Mouse (Mus musculus) embryonic facial prominence, embryonic 11.5 days (tissue): ENCODE data around the gene Dusp2. TPM values are rescaled to one million over a fixed set of nuclear protein-coding genes. Genes with fewer than 3 reads are reported as not detected.

Experiments
- ATAC-seq: fragments of 200-750 bp; cut with Nextera tagmentation; replicated peaks from 2 replicates; pipeline ENCODE4 v1.8.0; 2017; ENCODE audit warnings: low read depth; ENCODE audit not compliant: insufficient number of reproducible peaks, low FRiP score, low TSS enrichment
- DNase-seq: peaks from one replicate; pipeline ENCODE4 v3.0.0-alpha.2; 2015; ENCODE audit warnings: low spot score
- H3K27ac ChIP-seq: fragments of 300-500 bp; sonication (generic); replicated peaks from 2 replicates; pipeline ENCODE4 v1.5.1; 2014; ENCODE audit warnings: mild to moderate bottlenecking, low read depth, low read length, control low read depth
- H3K27me3 ChIP-seq: fragments of 300-500 bp; sonication (generic); 2 replicates; pipeline ENCODE4 v1.6.1; 2014; ENCODE audit warnings: mild to moderate bottlenecking, low read length, moderate library complexity, mixed read lengths; ENCODE audit not compliant: control insufficient read depth, insufficient read depth
- H3K36me3 ChIP-seq: fragments of 300-500 bp; sonication (generic); replicated peaks from 2 replicates; pipeline ENCODE4 v1.6.1; 2014; ENCODE audit warnings: low read depth, mild to moderate bottlenecking, low read length, moderate library complexity, mixed read lengths; ENCODE audit not compliant: control insufficient read depth, insufficient read depth
- H3K4me1 ChIP-seq: fragments of 300-500 bp; sonication (generic); 2 replicates; pipeline ENCODE4 v1.6.1; 2014; ENCODE audit warnings: low read length, mixed read lengths; ENCODE audit not compliant: control insufficient read depth, insufficient read depth
- H3K4me2 ChIP-seq: fragments of 300-500 bp; sonication (generic); 2 replicates; pipeline ENCODE4 v1.6.1; 2014; ENCODE audit warnings: low read depth, mild to moderate bottlenecking, control low read depth, low read length, moderate library complexity
- H3K4me3 ChIP-seq: fragments of 300-500 bp; sonication (generic); 2 replicates; pipeline ENCODE4 v1.5.1; 2014; ENCODE audit warnings: low read depth, low read length, control low read depth
- H3K9ac ChIP-seq: fragments of 300-500 bp; sonication (generic); replicated peaks from 2 replicates; pipeline ENCODE4 v1.6.1; 2014; ENCODE audit warnings: mild to moderate bottlenecking, control low read depth, low read length
- H3K9me3 ChIP-seq: fragments of 300-500 bp; sonication (generic); replicated peaks from 2 replicates; pipeline ENCODE4 v1.6.1; 2016; ENCODE audit warnings: mild to moderate bottlenecking, low read length, inconsistent platforms, mixed read lengths; ENCODE audit not compliant: control insufficient read depth
- WGBS: fragments of 180-500 bp; shearing (Covaris S2); extraction: QIAGEN DNeasy Blood & Tissue Kit; methylation state at CpG from one replicate; pipeline ENCODE4 v1.1.7; 2014; 5-methylcytosine and 5-hydroxymethylcytosine counted together
- polyA plus RNA-seq: library from polyadenylated mRNA; unstranded; fragments of >200 nt; fragmentation: Nextera tagmentation; extraction: Ambion mirVana; gene quantifications from 2 replicates; pipeline ENCODE4 v1.2.1, GENCODE M21; 2014

Gene Dusp2
- polyA plus RNA-seq, 1 experiment from 2014 or later, result 4.4 TPM

- no peak overlapping the region for H3K27ac ChIP-seq
- ATAC-seq, result 0 out of 2 replicates have a peak, but pooled peaks have one; percentile 20
- H3K27me3 ChIP-seq, result peaks cover 3% of the 10 kb centered on the region; the same call in 1 of the 2 replicates
- no peak overlapping the region for H3K4me3 ChIP-seq
- no peaks in the 10 kb centered on the region for H3K36me3 ChIP-seq
- 45% methylated on average over 9 of the region's 9 CpGs for whole genome bisulfite sequencing
- H3K4me2 ChIP-seq, result no peak overlapping the region
- DNase-seq, result no peak
- no peaks in the 10 kb centered on the region for H3K4me1 ChIP-seq
- H3K9ac ChIP-seq, result no peak overlapping the region
- no peaks in the 10 kb centered on the region for H3K9me3 ChIP-seq
Observed at GRCm38 (mm10) chr2:127370561-127371483, 34.9 kb downstream of the Dusp2 start.

GRCm38 (mm10) chr2:127371484-127371861 is 35.5 kb downstream of the Dusp2 start:
- H3K9me3 ChIP-seq, result no peaks in the 10 kb centered on the region
- no peak overlapping the region for H3K4me2 ChIP-seq
- H3K4me1 ChIP-seq, result no peaks in the 10 kb centered on the region
- H3K36me3 ChIP-seq, result no peaks in the 10 kb centered on the region
- WGBS, result 78% methylated on average over 1 of the region's 1 CpGs
- H3K4me3 ChIP-seq, result no peak overlapping the region
- DNase-seq, result no peak
- H3K27me3 ChIP-seq, result no peaks in the 10 kb centered on the region
- no peak overlapping the region for H3K27ac ChIP-seq
- ATAC-seq, result no peak
- no peak overlapping the region for H3K9ac ChIP-seq

GRCm38 (mm10) chr2:127372082-127372481 is 36.1 kb downstream of the Dusp2 start:
- no peak overlapping the region for H3K4me3 ChIP-seq
- H3K27me3 ChIP-seq, result no peaks in the 10 kb centered on the region
- no peak overlapping the region for H3K4me2 ChIP-seq
- ATAC-seq (no peak), DNase-seq (no peak)
- WGBS, result 84% methylated on average over 2 of the region's 2 CpGs
- H3K4me1 ChIP-seq, result no peaks in the 10 kb centered on the region
- H3K36me3 ChIP-seq, result no peaks in the 10 kb centered on the region
- no peak overlapping the region for H3K9ac ChIP-seq
- H3K9me3 ChIP-seq, result no peaks in the 10 kb centered on the region
- no peak overlapping the region for H3K27ac ChIP-seq

DNA sequence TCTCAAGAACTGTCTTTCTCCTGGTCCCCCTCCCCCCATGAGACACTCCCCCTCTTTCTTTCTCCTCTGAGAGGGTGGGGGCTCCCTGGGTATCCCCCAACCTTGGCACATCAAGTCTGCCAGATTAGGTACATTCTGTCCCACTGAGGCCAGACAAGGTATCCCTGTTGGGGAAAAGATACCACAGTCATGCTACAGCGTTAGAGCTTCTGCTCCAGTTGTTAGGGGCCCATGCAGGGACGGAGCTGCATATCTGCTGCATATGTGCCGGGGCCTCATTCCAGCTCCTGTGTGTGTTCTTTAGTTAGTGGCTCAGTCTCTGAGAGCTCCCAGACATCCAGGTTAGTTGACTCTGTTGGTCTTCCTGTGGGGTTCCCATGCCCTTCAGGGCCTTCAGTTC is 38.2 kb downstream of the Dusp2 start:
- no peak overlapping the region for H3K27ac ChIP-seq
- H3K4me3 ChIP-seq, result no peak overlapping the region
- no peak for DNase-seq
- WGBS, result 84% methylated on average over 3 of the region's 3 CpGs
- H3K4me2 ChIP-seq, result no peak overlapping the region
- H3K36me3 ChIP-seq, result no peaks in the 10 kb centered on the region
- no peak for ATAC-seq
- H3K9ac ChIP-seq, result no peak overlapping the region
- H3K4me1 ChIP-seq, result no peaks in the 10 kb centered on the region; the same call in 1 of the 2 replicates
- no peaks in the 10 kb centered on the region for H3K9me3 ChIP-seq
- H3K27me3 ChIP-seq, result no peaks in the 10 kb centered on the region

DNA sequence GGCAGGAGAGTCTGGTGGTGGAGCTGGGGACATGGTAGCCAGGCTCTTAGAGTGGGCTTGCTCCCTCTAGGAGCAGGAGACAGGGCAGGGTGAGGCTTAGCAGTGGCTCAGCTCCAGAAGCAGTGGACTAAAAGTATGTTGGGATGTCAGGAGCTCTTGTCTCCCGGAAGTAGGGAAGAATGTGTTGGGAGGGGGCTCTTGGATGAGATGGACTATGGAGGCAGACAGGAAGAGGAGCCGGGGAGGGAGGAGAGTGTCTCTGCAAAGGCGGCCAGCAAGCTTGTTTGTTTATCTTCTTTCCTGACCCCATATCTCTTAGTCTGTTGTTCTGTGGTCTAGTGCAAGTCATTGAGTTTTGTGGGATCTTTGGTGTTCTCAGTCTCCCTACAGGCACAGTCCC is 39.1 kb downstream of the Dusp2 start:
- 59% methylated on average over 3 of the region's 3 CpGs for WGBS
- DNase-seq, result no peak
- no peaks in the 10 kb centered on the region for H3K27me3 ChIP-seq
- no peak for ATAC-seq
- H3K4me1 ChIP-seq, result no peaks in the 10 kb centered on the region; the same call in 1 of the 2 replicates
- H3K9ac ChIP-seq, result no peak overlapping the region
- no peak overlapping the region for H3K27ac ChIP-seq
- H3K4me2 ChIP-seq, result no peak overlapping the region
- H3K36me3 ChIP-seq, result no peaks in the 10 kb centered on the region
- no peak overlapping the region for H3K4me3 ChIP-seq
- no peaks in the 10 kb centered on the region for H3K9me3 ChIP-seq

- H3K27me3 ChIP-seq, result no peaks in the 10 kb centered on the region
- no peaks in the 10 kb centered on the region for H3K9me3 ChIP-seq
- no peak overlapping the region for H3K4me3 ChIP-seq
- WGBS, result 60% methylated on average over 7 of the region's 7 CpGs
- H3K4me1 ChIP-seq, result no peaks in the 10 kb centered on the region; the same call in 1 of the 2 replicates
- no peak overlapping the region for H3K27ac ChIP-seq
- ATAC-seq, result no peak
- peak; percentile 24 for DNase-seq
- no peaks in the 10 kb centered on the region for H3K36me3 ChIP-seq
- H3K4me2 ChIP-seq, result no peak overlapping the region
- no peak overlapping the region for H3K9ac ChIP-seq
Observed at GRCm38 (mm10) chr2:127375759-127376341, 39.9 kb downstream of the Dusp2 start.

GRCm38 (mm10) chr2:127376423-127377051 is 40.6 kb downstream of the Dusp2 start:
- Histone ChIP-seq H3K4me2 (no peak overlapping the region), H3K27ac (no peak overlapping the region), H3K36me3 (no peaks in the 10 kb centered on the region), H3K9ac (no peak overlapping the region), H3K4me3 (no peak overlapping the region), H3K27me3 (no peaks in the 10 kb centered on the region), H3K9me3 (no peaks in the 10 kb centered on the region), H3K4me1 (no peaks in the 10 kb centered on the region; the same call in 1 of the 2 replicates)
- WGBS, result 66% methylated on average over 6 of the region's 6 CpGs
- DNase-seq, result no peak
- ATAC-seq, result no peak
